Mouse (Mus musculus) cerebellum, postnatal 14 days (tissue): ENCODE data around the gene Slc39a7.
"Not testable (repeated sequence)": the region's sequence is repeated elsewhere in the genome, so short reads cannot be mapped to it uniquely, and the experiment has no call there.

Experiments used
- DNase-seq, 2 experiments: peaks; one replicate each; pipeline ENCODE4 v3.0.0; 2021; ENCODE audit warnings: mixed read lengths in 2 of 2

Slc39a7 gene

DNA sequence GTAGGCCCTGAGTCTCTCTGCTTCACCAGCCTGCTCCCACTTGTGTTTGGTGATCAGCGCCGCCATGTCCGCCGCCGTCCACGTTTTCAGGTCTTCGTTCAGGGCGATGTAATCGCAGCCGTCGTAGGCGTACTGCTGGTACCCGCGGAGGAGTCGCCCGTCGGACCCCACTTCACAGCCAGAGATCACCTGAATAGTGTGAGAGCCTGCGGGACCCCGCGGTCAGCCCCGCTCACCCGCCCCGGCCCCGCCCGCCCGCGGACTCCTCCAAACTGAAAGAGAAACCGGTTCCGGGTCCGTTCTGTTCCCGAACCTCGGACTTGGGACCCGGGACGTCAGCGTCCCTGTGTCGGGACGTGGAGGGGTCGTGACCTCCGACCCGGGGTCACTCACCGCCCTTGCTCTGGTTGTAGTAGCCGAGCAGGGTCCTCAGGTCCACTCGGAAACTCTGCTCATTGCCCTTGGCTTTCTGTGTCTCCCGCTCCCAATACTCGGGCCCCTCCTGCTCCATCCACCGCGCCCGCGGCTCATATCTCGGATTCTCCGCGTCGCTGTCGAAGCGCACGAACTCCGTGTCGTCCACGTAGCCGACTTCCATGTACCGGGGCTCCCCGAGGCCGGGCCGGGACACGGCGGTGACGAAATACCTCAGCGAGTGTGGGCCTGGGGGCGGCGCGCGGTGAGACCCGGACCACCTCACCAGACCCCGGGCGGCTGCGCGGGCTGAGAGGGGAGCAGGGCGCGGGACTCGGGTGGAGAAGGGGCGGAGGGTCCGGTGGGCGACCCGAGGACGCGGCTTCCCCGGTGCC lies 31.9 kb downstream of the Slc39a7 start:
- peak; percentile 19 to 20 for DNase-seq

DNA sequence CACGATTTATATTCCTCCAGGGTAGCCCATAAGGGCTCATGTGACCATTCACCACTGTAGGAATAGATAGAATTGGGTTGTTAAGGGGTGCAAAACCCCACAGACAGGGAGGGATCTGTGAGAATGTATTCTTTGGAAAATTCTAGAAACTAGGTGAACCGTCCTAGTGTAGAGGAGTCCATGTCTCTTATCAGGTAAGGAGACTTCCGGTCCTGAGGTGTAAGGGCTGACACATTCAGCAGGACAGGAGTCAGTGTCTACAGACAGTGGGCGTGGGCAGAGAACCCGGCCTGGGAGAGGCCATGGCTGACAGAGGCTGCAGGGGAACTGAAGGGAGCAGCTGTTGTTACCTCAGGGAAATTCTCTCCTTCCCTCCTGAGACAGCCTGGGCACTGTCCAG lies 32.8 kb downstream of the Slc39a7 start:
- DNase-seq, result not testable (repeated sequence)

DNA sequence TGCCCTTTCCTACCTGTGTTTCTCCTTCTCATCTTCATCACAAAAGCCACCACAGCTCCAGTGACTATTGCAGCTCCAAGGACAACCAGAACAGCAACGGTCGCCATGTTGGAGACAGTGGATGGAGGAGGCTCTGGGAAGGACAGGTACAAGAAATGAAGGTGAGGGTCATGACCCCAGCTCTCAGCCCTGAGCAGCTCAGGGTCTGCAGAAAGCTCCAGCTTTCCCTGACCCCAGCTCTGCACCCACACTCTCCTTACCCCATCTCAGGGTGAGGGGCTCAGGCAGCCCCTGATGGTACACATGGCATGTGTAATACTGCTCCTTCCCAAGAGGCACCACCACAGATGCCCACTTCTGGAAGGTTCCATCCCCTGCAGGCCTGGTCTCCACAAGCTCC lies 34.5 kb downstream of the Slc39a7 start:
- not testable (repeated sequence) for DNase-seq

DNA sequence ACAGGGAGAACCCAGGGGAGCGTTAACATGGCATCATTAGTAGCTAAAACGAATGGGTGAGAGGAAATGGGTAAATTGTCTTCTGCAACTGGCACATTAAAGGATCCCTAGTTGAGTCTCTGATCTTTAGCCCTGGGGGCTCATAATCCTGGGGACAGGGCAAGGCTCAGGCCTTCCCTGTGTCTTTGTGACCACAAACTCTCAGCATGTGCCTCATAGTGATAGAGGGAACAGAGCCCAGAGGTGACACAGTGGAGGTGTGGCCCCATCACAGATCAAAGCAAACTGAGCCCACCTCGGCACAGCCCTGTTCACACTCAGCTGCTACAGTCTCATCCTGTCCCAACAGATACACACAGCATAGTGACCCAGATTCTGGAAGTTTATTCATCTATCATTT lies 35.8 kb downstream of the Slc39a7 start:
- DNase-seq, result no peak

DNA sequence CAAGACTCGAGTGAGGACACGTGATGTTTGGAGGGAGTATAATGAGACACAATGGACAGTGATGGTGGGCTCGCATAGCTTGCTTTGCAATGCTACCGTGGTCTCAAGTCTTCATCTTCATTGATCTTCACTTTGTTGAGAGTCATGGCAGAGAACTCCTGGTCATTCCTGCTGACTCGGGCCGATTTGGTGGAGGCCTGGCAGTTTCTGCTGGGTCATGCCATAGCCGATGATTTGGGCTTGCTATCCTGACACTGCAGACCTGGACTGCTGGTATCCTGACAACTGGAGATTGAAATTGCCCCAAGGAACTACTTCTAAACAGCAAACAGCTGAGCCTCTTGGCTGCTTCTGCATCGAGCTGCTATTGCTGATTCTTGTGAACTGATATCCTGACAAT lies 36.5 kb downstream of the Slc39a7 start:
- DNase-seq, result no peak

DNA sequence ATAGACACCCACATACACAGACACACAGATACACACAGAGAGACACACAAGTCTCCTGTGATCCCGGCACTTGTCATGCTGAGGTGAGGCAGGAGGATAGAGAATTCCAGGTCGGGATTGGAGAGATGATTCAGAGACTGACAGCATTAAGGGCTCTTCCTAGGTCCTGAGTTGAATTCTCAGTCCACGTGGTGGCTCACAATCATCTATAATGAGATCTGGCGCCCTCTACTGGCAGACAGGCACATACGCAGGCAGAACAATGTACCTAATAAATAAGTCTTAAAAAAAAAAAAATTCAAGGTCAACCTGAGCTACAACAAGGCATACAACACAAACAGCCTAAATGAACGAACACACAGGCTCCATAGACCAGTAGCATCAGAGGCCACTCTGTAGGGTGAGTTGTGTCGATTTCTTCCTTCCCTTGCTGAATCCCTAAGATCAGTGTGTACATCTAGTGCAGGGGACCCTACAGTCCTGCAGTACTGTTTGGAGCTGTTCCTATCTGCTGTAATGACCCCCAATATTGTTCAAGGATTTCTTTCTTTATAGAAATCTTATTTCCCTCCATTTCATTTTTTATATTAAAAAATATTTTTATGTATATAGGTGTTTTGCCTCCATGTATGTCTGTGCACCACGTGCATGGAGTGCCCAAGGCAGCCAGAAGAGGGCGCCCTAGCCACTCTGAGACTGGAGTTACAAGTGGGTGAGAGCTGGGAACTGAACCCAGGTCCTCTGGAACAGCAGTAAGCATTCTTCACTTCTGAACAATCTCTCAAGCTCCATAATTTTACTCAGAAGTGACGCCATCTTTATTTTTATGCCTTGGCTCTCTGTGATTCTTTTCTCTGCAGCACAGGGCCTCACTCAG lies 39.5 kb downstream of the Slc39a7 start:
- DNase-seq, result peak; percentile 77 to 86

DNA sequence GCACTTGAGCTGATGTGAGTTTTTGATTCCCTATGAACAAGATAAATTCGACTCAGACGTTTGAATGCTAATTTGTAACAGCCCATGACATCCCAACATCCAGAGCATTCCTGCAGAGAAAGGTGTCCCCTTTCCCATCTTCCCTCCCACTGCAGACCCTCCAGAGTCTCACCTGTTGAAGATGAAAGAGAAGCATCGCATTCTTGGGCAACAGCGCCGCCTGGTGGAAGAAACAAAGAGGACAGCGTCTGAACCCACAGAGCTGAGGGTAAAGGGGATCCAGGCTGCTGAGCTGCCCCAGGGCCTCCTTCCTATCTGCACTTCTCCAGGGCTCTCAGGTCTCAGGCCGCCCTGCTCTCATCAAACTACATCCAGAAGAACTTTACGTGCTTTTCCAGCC lies 49.3 kb downstream of the Slc39a7 start:
- DNase-seq, result peak; percentile 79 to 88

DNA sequence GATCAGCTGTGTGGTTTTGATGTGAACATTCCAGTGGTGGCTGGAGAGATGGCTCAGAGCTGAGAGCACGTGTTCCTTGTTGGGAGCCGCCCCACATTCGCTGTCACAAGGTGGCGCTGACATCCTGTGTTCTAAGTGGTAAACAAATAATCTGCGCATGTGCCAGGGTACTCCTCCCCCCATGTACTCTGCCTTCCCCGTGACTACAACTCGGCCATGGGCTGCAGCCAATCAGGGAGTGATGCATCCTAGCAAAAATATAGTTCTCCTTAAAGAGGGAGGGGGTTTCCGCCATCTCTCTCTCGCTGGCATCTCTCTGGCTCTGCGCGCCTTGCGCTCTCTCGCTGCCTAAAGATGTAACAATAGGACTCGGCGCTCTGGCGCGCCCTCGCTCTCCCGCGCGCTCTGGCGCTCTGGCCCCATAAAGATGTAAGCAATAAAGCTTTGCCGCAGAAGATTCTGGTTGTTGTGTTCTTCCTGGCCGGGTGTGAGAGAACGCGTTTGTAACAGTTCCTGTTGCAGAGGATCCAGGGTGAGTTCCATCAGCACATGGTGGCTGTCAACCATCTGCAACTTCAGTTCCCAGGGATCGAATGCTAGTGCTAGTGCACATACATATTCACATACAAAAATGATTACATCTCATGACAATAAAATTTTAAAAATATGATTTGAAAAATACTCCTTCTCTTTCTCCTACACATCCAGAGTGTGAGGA lies 50.1 kb downstream of the Slc39a7 start:
- DNase-seq, result peak; percentile 90 to 93

DNA sequence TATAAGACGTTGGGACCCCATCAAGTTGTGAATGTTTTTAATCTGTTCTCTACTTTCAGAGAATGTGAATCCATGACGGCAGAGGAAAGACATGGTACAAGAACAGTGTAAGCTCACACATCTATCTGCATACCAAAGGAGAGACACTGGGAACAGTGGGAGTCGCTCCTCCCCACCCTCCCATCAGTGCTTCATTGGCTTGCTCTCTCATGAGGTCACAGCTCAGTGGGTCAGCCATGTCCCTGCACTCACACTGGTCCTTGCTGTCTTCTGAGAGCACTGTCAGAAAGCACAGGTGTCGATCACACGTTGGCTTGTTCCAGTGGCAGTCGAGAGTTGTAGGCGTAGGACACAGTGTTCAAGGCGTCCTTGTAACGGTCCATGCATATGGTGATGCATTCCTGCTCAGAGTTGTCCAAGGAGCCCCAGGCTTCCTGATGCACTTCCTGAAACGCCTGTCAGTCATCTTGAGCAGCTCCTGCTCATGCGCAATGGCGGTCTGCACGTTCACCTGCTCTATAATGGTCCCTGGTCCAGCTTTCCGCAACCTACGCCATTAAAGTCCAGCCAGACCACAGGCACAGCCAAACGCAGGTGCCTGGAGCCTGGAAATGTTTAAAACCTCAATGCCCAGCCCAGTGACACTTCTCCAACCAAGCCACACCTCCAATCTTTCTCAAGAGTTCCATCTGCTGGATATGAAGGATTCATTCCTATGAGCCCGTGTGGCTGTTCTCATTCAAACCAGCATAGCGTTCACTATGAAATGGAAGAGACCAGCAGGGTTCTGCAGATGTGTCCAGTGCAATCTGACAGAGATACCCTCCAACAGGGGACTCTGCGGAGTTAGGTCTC lies 51.1 kb downstream of the Slc39a7 start:
- no peak for DNase-seq

DNA sequence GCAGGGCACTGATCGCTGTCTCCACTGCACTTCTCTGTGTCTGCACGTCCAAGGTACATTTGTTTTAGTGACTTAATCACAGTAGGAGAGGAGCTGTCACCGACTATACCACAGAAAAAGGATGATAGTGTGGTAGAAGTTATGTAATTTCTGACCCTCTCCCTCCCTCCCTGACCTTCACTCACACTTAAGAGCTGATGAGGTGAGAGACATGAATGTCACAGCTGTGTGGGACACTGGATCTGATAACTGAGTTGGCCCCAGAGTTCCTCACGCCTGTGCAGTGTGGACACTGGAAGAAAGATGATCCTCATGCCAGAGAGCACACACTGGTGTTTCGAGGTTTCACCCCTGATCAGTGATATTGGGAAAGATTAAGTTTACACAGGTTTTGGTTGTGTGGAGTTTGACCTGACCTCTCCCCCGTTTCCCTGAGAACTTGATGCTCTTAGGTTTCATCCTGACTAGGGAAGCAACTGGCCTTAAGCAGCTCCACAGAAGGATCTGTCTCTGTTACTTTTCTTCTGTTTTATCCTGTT lies 51.9 kb downstream of the Slc39a7 start:
- DNase-seq, result no peak

DNA sequence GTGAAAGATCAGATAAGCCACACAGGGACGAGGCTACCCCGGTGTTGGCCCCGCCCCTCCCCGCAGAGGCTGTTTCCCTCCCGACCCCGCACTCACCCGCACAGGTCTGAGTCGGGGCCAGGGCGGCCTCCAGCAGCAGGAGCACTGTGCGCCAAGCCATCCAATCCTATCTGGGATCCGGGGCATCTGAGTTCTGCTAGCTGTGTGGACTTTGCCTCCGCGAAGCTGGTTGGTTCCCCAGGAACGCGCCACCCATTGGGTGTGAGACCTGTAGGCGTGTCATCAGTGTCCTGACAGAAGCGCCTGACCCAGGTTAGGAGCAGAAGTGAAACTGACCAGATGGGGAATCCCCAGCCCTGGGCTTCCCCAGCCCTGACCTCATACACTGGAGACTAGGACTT lies 52.9 kb downstream of the Slc39a7 start:
- peak; percentile 54 to 68 for DNase-seq
